Mouse (Mus musculus): ENCODE results near the gene Gna15. TPM values are rescaled to one million over a fixed set of nuclear protein-coding genes. Genes with fewer than 3 reads are reported as not detected.

Gene Gna15
- polyA plus RNA-seq, 1 experiment from 2014 or later = 0.90 TPM

- Histone ChIP-seq H3K4me2 (ENCODE audit: low read length) (no peak overlapping the region), H3K4me1 (ENCODE audit: control insufficient read depth, insufficient read depth, low read length) (peaks cover 12% of the 10 kb centered on the region), H3K4me3 (ENCODE audit: low read depth, low read length) (no peak overlapping the region), H3K9ac (ENCODE audit: low read length) (peak overlapping the region; percentile 22; the same call in 1 of the 2 replicates), H3K9me3 (replicated peaks; ENCODE audit: control insufficient read depth, low read length) (no peaks in the 10 kb centered on the region), H3K27ac (ENCODE audit: low read depth, low read length) (no peak overlapping the region), H3K27me3 (replicated peaks; ENCODE audit: control insufficient read depth, insufficient read depth, low read length) (no peaks in the 10 kb centered on the region), H3K36me3 (ENCODE audit: control insufficient read depth, insufficient read depth, low read length) (no peaks in the 10 kb centered on the region)
- ATAC-seq (no peak), DNase-seq (ENCODE audit: low spot score) (no peak)
- 84% methylated on average over 5 of the region's 5 CpGs for WGBS
Measured at GRCm38 (mm10) chr10:81546332-81546731, 22.3 kb upstream of the Gna15 start.

GRCm38 (mm10) chr10:81545161-81545747, 21.2 kb upstream of the Gna15 start, which contains the start of gene Gna11:
TSS of gene Gna11 (minus strand) at chr10:81545190.
- H3K27me3 ChIP-seq (replicated peaks; ENCODE audit: control insufficient read depth, insufficient read depth, low read length) = no peaks in the 10 kb centered on the region
- ATAC-seq (peak; percentile 97), DNase-seq (ENCODE audit: low spot score) (peak; percentile 100)
- no peaks in the 10 kb centered on the region for H3K36me3 ChIP-seq (ENCODE audit: control insufficient read depth, insufficient read depth, low read length)
- peak within 1 kb of the TSS; percentile 81 for H3K27ac ChIP-seq (ENCODE audit: low read depth, low read length)
- H3K4me1 ChIP-seq (ENCODE audit: control insufficient read depth, insufficient read depth, low read length) = peaks cover 12% of the 10 kb centered on the region
- H3K4me2 ChIP-seq (ENCODE audit: low read length) = peak within 1 kb of the TSS; percentile 99
- whole genome bisulfite sequencing = 1% methylated on average over 58 of the region's 59 CpGs
- peak within 1 kb of the TSS; percentile 95 for H3K9ac ChIP-seq (ENCODE audit: low read length)
- no peaks in the 10 kb centered on the region for H3K9me3 ChIP-seq (replicated peaks; ENCODE audit: control insufficient read depth, low read length)
- peak within 1 kb of the TSS; percentile 94 for H3K4me3 ChIP-seq (ENCODE audit: low read depth, low read length)

GRCm38 (mm10) chr10:81544296-81545160, 20.5 kb upstream of the Gna15 start:
- ATAC-seq (peak; percentile 5), DNase-seq (ENCODE audit: low spot score) (no peak)
- Histone ChIP-seq H3K27ac (ENCODE audit: low read depth, low read length) (peak overlapping the region; percentile 75), H3K36me3 (ENCODE audit: control insufficient read depth, insufficient read depth, low read length) (peaks cover 4% of the 10 kb centered on the region; the same call in 1 of the 2 replicates), H3K4me2 (ENCODE audit: low read length) (peak overlapping the region; percentile 99), H3K9me3 (replicated peaks; ENCODE audit: control insufficient read depth, low read length) (no peaks in the 10 kb centered on the region), H3K4me3 (ENCODE audit: low read depth, low read length) (peak overlapping the region; percentile 94), H3K9ac (ENCODE audit: low read length) (peak overlapping the region; percentile 95), H3K27me3 (replicated peaks; ENCODE audit: control insufficient read depth, insufficient read depth, low read length) (no peaks in the 10 kb centered on the region), H3K4me1 (ENCODE audit: control insufficient read depth, insufficient read depth, low read length) (peaks cover 12% of the 10 kb centered on the region)
- under 1% methylated on average over 89 of the region's 93 CpGs for WGBS

GRCm38 (mm10) chr10:81543633-81544032, 19.6 kb upstream of the Gna15 start:
- Histone ChIP-seq H3K27me3 (replicated peaks; ENCODE audit: control insufficient read depth, insufficient read depth, low read length) (no peaks in the 10 kb centered on the region), H3K36me3 (ENCODE audit: control insufficient read depth, insufficient read depth, low read length) (peaks cover 9% of the 10 kb centered on the region; the same call in 1 of the 2 replicates), H3K4me3 (ENCODE audit: low read depth, low read length) (peak overlapping the region; percentile 94), H3K9me3 (replicated peaks; ENCODE audit: control insufficient read depth, low read length) (no peaks in the 10 kb centered on the region), H3K4me2 (ENCODE audit: low read length) (peak overlapping the region; percentile 99), H3K4me1 (ENCODE audit: control insufficient read depth, insufficient read depth, low read length) (peaks cover 12% of the 10 kb centered on the region), H3K27ac (ENCODE audit: low read depth, low read length) (no peak overlapping the region), H3K9ac (ENCODE audit: low read length) (peak overlapping the region; percentile 95)
- no peak for DNase-seq (ENCODE audit: low spot score)
- ATAC-seq = no peak
- WGBS = 81% methylated on average over 1 of the region's 1 CpGs

- H3K27me3 ChIP-seq (replicated peaks; ENCODE audit: control insufficient read depth, insufficient read depth, low read length) = no peaks in the 10 kb centered on the region
- ATAC-seq (no peak), DNase-seq (ENCODE audit: low spot score) (no peak)
- H3K4me3 ChIP-seq (ENCODE audit: low read depth, low read length) = peak overlapping the region; percentile 94
- H3K36me3 ChIP-seq (ENCODE audit: control insufficient read depth, insufficient read depth, low read length) = peaks cover 12% of the 10 kb centered on the region; the same call in 1 of the 2 replicates
- peak overlapping the region; percentile 95; the same call in 1 of the 2 replicates for H3K9ac ChIP-seq (ENCODE audit: low read length)
- H3K4me2 ChIP-seq (ENCODE audit: low read length) = peak overlapping the region; percentile 99
- 76% methylated on average over 7 of the region's 7 CpGs for WGBS
- no peaks in the 10 kb centered on the region for H3K9me3 ChIP-seq (replicated peaks; ENCODE audit: control insufficient read depth, low read length)
- H3K27ac ChIP-seq (ENCODE audit: low read depth, low read length) = no peak overlapping the region
- H3K4me1 ChIP-seq (ENCODE audit: control insufficient read depth, insufficient read depth, low read length) = peaks cover 12% of the 10 kb centered on the region
Measured at GRCm38 (mm10) chr10:81542727-81543460, 18.9 kb upstream of the Gna15 start.

GRCm38 (mm10) chr10:81541803-81542202, 17.8 kb upstream of the Gna15 start:
- no peak overlapping the region for H3K27ac ChIP-seq (ENCODE audit: low read depth, low read length)
- WGBS = 83% methylated on average over 10 of the region's 10 CpGs
- H3K4me3 ChIP-seq (ENCODE audit: low read depth, low read length) = no peak overlapping the region
- DNase-seq (ENCODE audit: low spot score) = no peak
- H3K27me3 ChIP-seq (replicated peaks; ENCODE audit: control insufficient read depth, insufficient read depth, low read length) = no peaks in the 10 kb centered on the region
- H3K4me2 ChIP-seq (ENCODE audit: low read length) = no peak overlapping the region
- ATAC-seq = no peak
- H3K9ac ChIP-seq (ENCODE audit: low read length) = no peak overlapping the region
- H3K4me1 ChIP-seq (ENCODE audit: control insufficient read depth, insufficient read depth, low read length) = peaks cover 12% of the 10 kb centered on the region
- H3K36me3 ChIP-seq (ENCODE audit: control insufficient read depth, insufficient read depth, low read length) = peaks cover 12% of the 10 kb centered on the region; the same call in 1 of the 2 replicates
- no peaks in the 10 kb centered on the region for H3K9me3 ChIP-seq (replicated peaks; ENCODE audit: control insufficient read depth, low read length)

- H3K4me3 ChIP-seq (ENCODE audit: low read depth, low read length) = no peak overlapping the region
- no peak overlapping the region for H3K27ac ChIP-seq (ENCODE audit: low read depth, low read length)
- H3K9ac ChIP-seq (ENCODE audit: low read length) = no peak overlapping the region; the same call in 1 of the 2 replicates
- no peak overlapping the region for H3K4me2 ChIP-seq (ENCODE audit: low read length)
- H3K9me3 ChIP-seq (replicated peaks; ENCODE audit: control insufficient read depth, low read length) = no peaks in the 10 kb centered on the region
- ATAC-seq (no peak), DNase-seq (ENCODE audit: low spot score) (no peak)
- 89% methylated on average over 5 of the region's 5 CpGs for WGBS
- no peaks in the 10 kb centered on the region for H3K27me3 ChIP-seq (replicated peaks; ENCODE audit: control insufficient read depth, insufficient read depth, low read length)
- H3K4me1 ChIP-seq (ENCODE audit: control insufficient read depth, insufficient read depth, low read length) = peaks cover 12% of the 10 kb centered on the region
- H3K36me3 ChIP-seq (ENCODE audit: control insufficient read depth, insufficient read depth, low read length) = peaks cover 12% of the 10 kb centered on the region; the same call in 1 of the 2 replicates
Measured at GRCm38 (mm10) chr10:81541363-81541762, 17.3 kb upstream of the Gna15 start.

GRCm38 (mm10) chr10:81538321-81539048, 14.5 kb upstream of the Gna15 start:
- peaks cover 21% of the 10 kb centered on the region for H3K36me3 ChIP-seq (ENCODE audit: control insufficient read depth, insufficient read depth, low read length)
- no peak for ATAC-seq
- H3K4me2 ChIP-seq (ENCODE audit: low read length) = no peak overlapping the region
- DNase-seq (ENCODE audit: low spot score) = no peak
- no peak overlapping the region for H3K4me3 ChIP-seq (ENCODE audit: low read depth, low read length)
- H3K4me1 ChIP-seq (ENCODE audit: control insufficient read depth, insufficient read depth, low read length) = peaks cover 6% of the 10 kb centered on the region
- 85% methylated on average over 3 of the region's 3 CpGs for WGBS
- H3K27me3 ChIP-seq (replicated peaks; ENCODE audit: control insufficient read depth, insufficient read depth, low read length) = no peaks in the 10 kb centered on the region
- H3K9ac ChIP-seq (ENCODE audit: low read length) = no peak overlapping the region
- no peak overlapping the region for H3K27ac ChIP-seq (ENCODE audit: low read depth, low read length)
- no peaks in the 10 kb centered on the region for H3K9me3 ChIP-seq (replicated peaks; ENCODE audit: control insufficient read depth, low read length)

All from forebrain, embryonic 14.5 days (tissue).